Mouse (Mus musculus): Measurements from ENCODE around the gene Otub1.

DNA sequence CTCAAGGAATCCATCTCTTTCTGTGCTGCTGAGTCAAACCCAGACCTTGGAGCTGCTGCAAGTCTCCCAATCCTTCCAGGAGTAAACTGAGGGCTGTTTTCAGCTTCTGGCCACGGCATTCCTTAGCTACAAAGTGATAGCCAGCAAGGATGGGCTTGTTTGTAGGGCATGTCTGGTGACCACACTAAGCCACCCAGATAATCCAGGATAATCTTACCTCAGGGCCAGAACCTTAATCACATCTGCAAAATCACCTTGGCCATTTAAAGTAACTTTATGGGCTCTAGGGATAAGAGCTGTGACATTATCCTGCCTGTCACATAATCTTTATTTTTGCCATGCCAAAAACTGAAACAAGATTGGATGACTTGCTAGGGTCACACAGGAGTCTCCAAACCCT is 6.1 kb upstream of the Otub1 start:
- TF ChIP-seq EP300 (optimal IDR thresholded peaks at IDR 0.05) (no peak), CTCF (IDR thresholded peaks at IDR 0.05; ENCODE audit: low read depth) (no peak)

All from stomach, postnatal 0 days (tissue).